Mouse (Mus musculus) layer of hippocampus, adult 9-11 months (tissue): ENCODE measurements around the gene Ppef2.

Source experiments
- DNase-seq: peaks from one replicate; pipeline ENCODE4 v3.0.0; 2022

The Ppef2 gene

DNA sequence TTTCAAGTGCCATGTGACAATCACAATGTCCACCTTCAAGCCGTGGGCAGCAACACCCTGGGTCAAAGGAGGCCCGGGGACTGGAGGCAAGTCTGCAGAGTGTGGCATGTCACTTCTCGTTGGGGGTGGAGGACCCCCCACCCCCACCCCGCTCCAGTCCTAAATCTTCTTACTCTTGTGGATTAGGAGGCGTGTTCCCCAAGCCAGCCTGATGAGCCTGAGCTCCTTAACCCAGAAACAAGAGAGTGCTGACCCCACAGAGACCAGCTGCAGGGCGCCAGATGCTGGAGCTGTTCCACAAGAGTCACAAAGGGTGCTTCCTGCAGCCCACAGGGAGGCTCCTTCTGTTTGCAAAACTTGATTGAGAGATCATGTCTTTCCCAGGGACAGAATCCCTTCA is at the start of gene Ppef2:
Gene Ppef2, minus strand, starts transcription at position 61 of the 400 bp plus-strand sequence.
- DNase-seq, result no peak

DNA sequence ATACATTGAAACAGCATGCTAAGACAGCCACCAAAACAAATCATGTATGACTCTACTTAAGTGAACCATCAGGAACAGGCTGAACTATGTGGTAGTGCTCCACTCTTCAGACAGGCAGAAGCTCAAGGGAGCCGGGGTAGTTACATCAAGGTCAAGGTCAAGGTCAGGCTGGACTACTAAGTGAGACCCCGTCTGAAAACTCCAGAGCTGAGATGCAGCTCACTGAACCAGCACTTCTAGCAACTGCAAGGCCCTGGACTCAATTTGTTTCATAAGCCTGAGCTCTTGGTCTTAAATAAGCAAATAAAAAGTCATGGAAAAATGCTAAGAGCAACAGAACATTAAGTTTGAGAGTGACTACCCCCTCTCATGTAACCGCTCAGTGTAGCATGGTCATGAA is 48.2 kb upstream of the Ppef2 start:
- DNase-seq, result no peak

DNA sequence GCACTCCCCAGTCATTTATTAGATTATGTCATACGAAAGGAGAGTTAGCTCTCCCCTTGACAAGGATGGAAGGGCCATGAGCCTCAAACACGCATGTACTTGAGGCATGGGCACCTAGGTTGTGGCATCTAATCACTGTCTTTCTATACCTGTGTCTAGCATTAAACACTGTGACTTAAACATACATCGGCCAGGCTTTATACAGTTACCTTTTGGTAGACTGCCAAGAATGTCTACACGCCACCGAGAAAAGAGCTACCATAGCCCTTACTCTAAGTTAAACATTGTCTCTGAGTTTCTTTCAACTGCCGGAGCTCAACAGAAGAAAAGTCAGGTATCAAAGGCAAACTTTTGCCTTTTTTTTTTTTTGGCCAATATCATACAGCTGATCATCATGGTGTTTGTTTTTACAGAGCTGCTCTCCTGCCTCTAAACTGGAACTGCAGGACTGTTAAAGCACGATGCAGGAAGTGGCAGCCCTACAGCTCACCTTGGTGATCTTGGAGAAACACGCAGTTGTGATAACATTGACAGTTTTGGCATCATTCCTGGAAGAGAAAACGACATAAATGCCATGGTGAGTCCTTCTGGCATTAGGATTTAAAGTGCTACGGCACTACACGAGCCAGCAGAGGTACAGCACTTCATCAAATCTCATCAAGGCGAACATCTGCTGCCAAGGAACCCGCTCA is 46.2 kb upstream of the Ppef2 start:
- DNase-seq, result no peak

DNA sequence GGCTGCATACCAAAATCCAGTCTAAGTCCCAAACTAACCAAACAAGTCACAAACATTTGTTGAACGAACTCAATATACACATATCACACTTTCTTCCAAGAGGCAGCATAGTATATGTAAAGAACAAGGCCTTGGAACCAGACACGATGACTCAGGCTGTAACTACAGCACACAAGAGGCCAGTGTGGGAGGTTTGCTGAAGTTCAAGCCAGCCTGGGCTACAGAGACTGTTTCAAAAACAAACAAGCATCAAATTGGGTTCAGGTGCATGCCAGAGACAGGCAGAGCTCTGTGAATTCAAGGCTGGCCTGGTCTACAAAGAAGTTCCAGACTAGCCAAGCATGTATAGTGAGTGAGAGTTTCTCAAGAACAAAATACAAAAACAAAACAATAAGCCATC is 38.4 kb upstream of the Ppef2 start:
- no peak for DNase-seq

DNA sequence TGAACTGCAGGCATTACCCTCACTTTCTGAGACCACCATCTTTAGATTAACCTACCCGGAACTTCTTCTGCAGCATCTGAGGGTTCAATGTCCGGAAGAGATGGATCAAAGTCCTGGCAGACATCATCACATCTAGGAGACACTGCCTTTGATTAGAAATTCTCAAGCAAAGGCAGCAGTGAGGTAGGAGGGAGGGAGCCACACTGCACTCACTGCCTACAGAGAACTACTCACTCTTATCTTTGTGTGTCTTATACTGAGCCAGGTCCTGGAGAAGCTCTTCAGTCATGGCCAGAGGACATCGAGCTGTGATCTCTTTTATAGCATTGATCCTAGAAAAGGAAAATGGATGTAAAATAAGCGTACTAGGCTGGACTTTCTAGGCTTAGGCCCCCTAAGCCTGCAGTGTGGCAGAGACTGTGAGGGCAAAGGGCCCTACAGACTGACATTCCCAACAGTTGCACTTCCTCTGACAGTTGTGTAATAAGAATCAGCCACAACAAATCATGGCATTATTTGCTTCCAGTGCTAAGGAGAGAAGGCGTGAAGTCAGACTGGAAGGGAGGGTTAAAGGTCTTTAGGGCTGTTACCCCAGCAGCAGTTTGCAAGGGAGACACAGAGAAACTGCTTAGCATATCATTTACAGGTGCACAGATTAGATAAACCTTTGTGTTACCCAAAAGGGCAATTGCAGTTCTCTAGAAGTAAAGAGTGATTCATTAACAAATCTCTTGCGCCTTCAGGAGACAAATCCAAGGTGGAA is 35.8 kb upstream of the Ppef2 start:
- no peak for DNase-seq

DNA sequence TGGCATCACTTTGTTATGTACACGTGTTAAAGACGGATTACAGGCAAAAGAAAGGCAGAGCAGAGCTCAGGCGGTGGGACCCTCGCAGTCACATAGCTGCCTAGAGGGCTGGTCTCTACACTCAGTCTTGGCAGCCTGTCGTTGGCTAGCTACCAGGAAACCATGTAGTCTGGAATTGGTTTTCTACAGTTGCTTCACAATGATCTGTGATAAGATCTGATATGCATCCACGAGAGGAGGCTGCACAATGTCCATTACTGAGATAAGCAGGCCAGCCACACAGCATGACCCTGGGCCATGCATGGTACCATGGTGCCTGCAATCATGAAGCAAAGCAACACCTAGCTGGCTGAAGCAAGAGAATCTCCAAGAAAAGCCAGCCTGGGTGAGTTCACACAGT is 31.8 kb upstream of the Ppef2 start:
- no peak for DNase-seq

DNA sequence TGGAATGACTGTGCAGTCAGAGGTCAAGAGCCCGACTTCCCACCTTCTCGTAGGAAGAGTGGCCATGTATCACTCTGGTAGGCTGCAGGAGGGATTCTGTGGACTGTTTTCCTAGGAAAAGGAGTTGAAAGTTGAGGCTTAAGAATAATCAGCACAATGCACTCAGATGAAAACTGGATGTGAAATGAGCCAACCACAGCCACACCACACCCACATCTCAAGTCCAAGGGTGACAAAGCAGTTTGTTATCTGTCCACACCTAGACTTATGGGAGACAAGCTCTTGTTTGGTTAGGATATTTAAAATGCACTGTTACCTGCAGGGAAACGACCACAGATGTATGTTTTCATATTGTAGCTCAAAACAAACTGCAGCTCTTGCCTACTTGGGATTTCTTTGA is 27.0 kb upstream of the Ppef2 start:
- DNase-seq, result no peak

DNA sequence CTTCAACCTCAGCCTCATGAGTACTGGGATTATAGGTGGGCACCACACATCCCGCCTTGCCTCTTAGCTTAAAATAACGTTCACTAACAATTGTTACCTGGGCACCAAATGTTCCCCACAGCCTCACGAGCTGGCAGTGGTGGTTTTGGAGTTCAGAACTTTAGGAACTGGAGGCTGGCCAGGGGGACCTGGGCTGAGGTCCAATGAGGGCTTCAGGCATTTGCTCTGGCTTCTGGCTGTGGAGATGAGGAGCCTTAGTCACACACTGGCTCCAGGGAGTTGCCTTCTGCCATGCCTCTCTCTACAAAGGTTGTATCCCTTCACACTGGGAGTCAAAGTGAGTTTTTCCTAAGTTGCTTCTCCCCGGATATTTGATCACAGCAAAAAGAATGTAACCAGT is 26.5 kb upstream of the Ppef2 start:
- DNase-seq, result no peak

DNA sequence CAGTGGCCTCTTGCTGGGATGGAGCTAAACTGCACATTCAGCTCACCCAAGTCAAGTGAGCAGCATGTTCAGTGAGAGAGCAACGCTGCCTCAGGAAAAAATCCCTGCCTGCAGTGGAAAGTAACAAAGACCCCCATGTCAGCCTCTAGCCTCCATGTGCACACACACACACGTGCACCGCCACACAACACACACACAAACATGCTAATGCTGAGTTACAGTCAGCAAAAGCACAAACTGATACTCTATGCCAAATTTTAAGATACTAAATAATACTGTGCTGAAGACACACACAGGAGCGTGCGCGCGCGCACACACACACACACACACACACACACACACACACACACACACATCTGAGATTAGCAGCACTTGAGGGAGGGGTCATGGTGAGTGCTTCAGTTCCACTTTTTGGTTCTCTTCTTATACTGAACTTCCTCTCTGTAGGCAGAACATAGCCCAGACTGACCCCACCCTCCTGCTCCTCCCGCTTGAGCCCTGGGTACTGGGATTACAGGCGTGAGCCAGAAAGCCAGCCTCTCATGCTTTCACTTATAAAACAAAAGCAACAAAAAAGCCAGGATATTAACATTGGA is 23.0 kb upstream of the Ppef2 start:
- peak; percentile 45 for DNase-seq

DNA sequence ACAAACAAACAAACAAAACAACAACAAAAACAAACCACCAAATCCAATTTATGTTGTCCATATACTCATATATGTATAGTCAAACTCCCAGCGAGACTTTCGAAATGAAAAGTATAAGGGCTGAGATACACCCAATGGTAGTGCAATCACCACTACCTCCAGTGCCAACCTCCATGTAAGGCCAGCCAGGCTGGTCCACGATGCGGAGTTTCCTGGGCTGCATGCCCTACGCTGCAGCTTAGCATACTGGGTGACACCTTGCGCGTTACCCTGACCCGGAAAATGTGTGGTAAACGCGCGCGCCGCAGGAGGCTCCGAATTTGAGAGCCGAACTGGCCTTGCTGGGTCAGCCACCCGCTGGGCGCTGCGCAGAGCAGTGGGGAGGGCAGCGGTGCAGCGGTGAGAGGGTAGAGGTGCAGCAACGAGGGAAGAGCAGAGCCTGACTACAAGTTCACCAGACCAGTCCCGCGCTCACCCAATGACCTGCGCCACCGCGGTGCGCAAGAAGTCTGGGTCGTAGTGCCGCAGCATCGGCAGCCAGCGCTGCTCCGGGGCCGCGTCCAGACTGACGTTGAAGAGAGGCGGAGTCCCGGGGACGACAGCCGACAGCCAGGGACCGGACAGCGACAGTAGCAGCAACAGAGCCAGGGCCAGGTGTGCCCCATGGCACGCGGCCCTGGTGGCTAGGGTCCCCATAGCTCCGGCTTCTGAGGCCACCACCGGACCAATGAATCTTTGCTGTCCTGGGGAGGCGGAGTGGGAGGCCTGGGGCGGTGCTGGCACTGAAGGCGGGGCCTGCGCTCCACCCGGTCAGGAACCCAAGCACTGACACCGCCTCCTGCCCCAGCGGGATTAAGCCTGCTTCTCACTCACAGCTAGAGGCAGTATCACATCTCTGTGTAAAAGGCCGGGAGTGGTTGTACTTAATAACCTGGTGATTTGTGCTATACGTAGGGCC is 21.6 kb upstream of the Ppef2 start, which contains the start of gene Naaa:
Gene Naaa, minus strand, starts transcription at position 734 of the 958 bp plus-strand sequence.
- peak; percentile 87 for DNase-seq

DNA sequence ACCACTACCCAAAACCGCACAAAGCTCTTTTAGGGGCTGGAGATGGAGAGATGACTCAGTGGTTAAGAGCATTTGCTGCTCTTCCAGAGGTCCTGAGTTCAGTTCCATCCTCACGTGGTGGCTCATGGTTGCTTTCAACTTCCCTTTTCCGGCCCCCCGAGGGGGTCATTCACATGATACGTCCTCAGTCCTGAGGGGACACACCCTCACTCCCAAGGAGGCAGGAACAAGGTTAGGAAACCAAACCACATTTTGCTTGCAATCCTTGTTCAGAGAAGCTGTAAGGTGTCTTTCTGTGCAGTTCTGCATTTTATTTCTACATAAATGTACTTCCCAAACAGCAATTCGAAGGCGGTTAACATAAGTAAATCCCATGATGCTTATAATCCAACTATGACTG is 14.4 kb upstream of the Ppef2 start:
- DNase-seq, result no peak

DNA sequence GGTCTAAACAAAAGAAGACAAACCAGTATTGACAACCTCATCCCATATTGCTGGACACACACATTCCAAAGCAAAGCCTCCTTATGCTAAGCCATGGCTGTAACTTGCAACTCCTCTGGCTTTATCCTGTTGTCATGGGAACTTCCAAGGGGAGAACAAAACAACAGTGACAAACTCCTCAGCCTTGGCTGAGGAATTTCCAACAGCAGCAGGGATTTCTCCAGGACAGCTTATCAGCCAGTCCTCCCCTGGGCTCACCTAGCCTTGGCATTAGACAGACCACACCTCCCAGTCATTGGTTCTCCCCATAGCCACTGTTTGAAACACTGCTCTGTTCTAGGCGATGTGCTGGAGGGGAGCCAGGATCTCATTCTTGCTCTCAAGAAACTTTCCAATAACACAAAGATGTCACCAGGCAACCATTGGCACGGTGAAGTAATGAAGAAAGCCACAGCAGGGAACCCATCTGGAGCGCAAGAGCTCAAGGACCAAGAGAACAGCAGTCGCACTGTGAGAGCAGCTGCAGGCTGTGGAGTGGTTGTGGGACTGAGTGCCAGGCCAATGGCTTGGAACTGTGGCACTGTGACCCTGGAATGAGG is 7.8 kb upstream of the Ppef2 start:
- DNase-seq, result peak; percentile 86

DNA sequence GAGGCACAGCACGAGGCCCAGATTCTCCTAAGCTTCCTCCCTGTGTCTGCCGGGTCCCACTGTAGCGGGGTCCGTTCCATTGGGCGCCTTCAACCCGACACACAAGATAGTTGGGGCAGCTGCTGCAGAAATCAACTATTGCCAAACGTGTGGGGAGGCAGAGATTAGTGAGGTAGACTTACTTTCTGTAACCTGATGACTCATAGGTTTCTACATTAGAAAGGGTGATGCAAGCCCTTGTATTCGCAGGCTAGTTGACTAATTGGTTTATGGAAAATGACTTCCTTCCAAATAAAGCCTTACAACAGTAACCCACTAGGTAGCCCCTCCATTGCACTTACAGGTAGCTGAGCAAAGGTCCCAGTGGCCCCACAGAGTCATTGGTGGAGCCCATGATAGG is 6.6 kb upstream of the Ppef2 start:
- DNase-seq, result no peak

DNA sequence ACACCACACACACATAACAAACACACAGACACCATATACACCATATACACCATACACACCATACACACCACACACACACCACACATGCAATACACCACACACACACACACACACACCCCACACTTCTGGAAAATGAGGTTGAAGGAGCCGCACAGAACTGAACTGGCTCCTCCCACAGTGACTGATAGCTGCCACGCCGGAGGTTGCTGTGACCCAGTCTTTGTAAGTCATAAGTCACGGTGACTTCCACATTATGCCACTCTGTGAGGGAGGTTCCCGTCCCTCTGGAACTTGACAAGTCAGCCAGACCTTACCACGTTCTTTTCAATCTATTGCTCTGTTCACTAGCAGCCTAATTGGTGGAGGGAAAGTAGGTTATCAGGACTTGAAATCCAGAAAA is 1.6 kb downstream of the Ppef2 start:
- DNase-seq, result no peak

DNA sequence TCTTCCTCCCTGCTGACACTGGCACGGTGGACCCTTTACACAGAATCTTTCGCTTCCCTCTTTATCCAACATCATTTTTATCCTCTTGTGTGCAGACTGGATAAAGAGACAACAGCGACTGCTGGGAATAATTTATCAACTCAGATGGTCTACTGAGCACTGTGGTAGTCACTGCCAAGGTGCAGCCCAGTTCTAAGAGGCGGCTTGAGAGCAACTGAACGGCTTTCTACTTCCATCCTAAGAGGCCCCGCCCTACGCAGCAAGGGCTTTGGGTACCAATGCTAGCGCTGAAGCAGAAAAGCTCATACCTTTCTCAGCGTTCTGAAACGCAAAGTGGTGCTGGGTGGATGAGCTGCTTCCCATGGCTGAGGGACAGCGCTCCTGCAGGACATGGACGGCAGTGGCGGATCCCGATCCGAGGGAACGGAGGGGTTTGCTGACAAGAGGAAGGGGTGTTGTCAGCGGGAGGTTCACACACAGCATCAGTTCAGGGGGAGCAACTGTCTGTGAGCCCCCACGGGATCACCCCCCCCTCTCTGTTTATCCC is 3.2 kb downstream of the Ppef2 start:
- no peak for DNase-seq

DNA sequence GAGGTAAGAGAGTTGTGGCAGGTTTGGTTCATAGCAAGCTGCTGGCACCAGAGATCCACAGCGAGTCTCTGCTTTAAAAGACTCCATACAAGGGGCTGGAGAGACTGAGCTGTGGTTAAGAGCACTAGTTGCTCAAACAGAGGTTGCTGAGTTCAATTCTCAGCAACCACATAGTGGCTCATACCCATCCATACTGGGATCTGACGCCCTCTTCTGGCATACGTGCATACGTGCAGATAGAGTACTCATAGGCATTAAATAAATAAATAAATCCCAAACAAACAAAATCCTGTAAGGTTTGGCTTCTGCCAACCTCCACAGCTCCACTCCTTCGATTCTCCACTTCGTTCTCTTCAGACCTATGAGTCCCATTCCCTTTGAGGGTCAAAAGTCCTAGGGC is 4.0 kb downstream of the Ppef2 start:
- DNase-seq, result no peak

DNA sequence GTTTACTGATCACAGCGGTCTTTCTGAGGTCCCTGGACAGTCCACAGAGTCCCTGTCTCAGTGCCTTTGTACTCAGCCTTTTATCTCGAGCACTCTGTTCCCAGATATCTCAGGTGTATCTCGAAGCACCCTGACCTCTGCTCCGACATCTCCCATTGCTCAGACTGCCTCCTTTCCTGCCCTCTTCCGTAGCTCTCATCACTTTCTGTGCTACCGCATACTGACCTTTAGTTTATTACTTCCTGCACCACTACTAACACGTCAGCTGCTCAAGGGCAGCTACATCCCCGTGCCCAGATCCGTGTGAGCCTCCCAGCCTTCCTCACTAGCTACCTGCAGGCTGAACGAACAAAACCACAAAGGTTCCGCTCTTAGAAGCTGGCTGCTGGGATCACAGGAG is 7.5 kb downstream of the Ppef2 start:
- DNase-seq, result no peak

DNA sequence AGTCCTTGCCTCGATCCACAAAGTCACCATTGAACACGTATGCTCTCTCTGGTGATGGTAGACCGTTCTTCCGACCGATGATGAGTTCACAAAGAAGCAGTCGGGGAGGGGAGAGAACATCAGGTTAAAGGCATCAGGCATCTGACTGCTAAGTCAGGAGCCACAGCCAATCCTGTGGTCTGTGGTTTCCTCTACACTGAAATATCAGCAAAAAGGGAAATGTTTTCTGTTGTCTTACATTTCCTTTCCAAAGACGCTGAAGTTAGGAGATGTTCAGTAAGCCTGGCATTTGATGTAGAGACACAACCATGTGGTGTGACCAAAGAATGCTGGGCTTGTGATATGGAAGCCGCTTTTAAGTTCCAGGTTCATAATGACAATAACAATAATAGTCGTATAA is 10.6 kb downstream of the Ppef2 start:
- no peak for DNase-seq

DNA sequence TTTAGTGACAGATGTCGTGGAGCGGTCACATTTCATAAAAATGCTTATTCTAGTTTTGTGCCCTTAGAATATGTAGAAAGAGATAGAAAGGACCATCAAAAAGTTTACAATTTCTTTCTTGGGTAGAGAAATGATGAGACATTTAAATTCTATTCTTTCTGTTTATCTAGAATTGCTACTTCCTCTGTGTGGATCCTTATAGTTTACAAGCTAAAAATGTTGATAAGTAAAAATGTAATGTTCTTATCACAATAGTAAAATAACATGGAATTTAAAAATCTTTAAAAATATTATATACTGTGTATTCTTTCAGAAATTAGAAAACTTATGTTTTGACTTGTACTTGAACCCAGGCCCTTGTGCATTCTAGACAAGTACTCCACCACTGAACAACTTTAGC is 11.2 kb downstream of the Ppef2 start:
- no peak for DNase-seq

DNA sequence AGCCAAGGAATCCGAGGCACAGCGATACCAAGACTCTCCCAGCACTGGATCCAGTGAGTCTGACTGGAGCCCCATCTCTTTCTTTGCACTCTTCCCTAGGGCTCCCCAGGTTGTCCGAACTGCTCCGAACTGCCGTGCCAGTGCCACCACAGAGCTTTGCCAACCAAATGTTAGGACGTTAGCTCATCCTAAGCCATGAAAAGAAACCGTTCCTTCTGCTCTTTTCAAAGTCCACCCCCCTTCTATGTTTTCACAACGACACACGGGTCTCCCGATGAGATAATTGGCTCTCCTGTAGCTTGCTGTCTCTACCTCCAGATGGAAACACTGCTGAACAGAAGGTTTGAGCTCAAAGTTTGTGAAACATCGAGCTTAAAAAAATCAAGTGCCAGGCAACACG is 15.3 kb downstream of the Ppef2 start:
- DNase-seq, result peak; percentile 67

DNA sequence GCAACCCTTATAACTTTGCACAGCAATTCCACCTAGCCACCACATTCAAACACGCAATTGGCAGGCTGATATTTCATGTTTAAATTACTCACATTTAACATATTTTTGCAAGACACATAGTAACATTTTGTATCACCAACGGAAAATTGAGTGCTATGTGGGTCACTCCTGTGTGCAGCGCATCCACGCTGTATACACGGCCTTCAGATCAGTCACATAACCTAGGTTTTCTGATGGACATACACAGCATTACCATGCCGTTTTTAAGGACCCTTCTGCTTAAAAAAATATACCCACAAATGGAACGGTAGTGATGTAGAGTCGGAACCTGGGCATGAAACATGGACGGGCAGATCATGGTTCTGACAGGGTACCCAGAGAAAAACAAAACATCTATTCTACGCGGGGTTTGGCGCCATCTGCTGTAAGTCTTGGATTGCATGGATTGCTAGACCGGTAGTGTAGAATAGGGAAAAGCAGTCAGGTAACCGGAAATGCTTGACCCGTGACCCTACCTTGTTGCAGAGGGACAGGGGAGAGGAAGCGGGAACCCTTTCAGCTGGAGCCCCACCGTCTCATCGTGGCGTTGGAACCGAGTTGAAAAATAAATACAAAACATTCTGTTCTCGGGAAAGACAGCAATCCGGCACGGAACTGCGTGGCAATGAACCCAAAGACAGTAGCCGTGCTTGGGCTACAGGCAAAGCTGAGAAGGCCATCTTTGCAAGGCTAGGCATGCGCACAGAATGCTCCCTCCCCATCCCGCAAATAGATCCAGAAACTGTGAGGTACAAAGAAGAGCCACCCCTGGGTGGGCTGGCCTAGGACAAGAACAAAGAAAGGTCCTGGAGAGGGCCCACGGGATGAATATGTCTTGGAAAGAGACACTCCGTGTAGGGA is 16.5 kb downstream of the Ppef2 start:
- peak; percentile 47 for DNase-seq
